Mouse (Mus musculus): Measurements from ENCODE around the gene Arsb.

GRCm38 (mm10) chr13:93786051-93786450, 14.6 kb downstream of the Arsb start:
- TF ChIP-seq CTCF (IDR thresholded peaks at IDR 0.05; ENCODE audit: low read depth) (no peak), EP300 (optimal IDR thresholded peaks at IDR 0.05) (no peak)

All from stomach, postnatal 0 days (tissue).